Mouse (Mus musculus) left cerebral cortex, postnatal 4 days (tissue): ENCODE data around the gene Chst14. TPM values are rescaled to one million over a fixed set of nuclear protein-coding genes. Genes with fewer than 3 reads are reported as not detected.
A peak's percentile ranks its signal among the peaks of the same experiment; 100 is the strongest.

ENCODE experiments used
- DNase-seq: peaks from one replicate; pipeline ENCODE4 v3.0.0-alpha.2; 2022
- intact Hi-C: fragments of 180-260 bp; cut with DNase I; formaldehyde crosslinking; loops from one replicate; pipeline ENCODE4 v1.15.1; 2025
- total RNA-seq, 2 experiments: library from RNA; stranded (reverse); gene quantifications; 2 replicates each; pipeline ENCODE4 v1.2.3; 2021

The Chst14 gene
- total RNA-seq, 2 experiments from 2014 or later, result 4.0 to 4.3 TPM

DNA sequence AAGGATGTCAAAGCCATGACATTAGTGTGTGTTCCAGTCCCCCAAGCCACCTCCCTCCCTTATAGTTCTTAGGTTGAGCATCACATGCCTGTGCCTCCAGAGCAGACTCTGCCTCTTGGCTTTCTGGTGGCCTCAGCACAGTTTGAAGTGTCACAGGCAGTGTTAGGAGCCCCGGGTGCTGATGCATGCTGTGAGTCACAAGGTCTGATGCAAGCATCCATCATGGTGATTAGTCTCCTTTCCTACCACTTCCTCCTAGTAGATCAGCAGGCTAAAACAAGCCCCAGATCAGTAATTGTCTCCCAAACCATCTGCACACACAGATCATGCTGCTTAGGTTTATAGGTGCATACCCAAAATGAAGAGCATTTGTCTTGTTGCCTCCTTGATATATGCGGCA lies 35.2 kb downstream of the Chst14 start:
- intact Hi-C loops, result no loop called here
- DNase-seq, result no peak

DNA sequence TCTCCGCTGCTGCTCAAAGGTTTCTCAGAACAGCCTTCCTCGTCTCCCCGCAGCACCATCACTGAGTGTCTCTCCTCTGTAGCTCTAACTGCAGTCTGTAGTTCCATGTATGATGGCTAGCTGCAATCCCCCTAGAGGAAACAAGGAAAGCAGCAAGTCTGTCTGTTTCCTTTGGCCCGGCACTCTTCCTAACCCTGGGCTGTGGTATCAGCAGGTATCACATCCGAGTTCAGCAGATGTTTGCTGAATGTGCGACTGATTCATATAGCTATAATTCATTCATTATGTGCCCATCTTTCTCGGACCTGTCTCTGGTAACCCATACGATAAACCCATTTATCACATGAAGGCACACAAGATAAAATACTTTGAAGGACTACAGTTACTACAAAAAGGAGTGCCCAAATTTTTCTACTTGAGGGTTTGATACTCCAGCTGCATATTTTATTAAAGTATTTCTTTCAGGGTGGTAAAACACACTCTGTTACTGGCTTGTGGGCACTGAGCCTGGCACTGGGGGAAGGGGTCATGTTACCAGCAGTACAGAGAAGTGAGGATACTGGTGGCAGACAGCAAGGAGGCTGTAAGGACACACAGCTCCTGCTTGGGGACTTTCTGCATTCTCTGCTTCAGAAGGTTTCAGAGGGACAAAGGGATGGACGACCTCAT lies 36.8 kb downstream of the Chst14 start:
- intact Hi-C loops, result no loop called here
- DNase-seq, result no peak

DNA sequence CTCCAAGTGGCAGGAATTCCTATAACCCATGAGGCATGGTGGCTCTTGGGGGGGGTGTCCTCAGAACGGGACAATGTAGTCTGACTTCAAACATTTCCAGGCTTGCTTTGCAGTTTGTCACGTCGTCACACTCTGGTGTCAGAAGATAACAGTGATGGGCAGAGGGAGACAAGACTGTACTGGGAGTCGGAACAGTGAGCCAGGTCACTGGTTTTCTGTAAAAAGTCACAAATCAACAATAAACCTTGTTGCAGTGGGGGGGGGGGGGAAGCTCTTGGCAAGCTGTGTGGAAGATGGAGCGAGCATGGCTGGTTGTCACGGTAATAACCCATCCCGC lies 37.3 kb downstream of the Chst14 start:
- intact Hi-C loops, result no loop called here

DNA sequence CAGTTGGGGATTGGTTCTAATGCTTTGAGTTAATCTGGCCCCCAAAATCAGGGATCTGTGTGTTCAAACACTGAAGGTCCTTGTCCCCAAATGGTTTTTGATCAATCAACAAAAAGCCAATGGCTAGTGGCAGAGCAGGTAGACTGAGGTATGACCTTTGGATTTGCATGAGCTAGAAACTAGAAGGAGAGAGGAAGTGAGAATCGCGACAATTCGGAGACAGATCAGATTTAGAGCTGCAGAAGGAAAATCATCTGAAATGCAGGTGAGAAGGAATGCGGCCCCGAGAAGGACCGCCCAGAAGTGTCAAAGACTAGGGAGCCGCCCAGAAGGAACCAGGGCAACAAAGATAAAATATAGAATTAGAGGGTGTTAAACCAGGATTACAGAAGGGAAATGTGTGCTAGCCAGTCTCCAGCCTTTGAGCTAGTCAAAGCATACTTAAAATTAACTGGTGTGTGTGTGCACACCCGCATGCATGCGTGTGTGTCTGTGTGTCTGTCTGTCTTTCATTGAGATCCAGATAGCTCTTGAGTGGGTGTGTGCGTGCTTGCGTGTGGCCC lies 43.4 kb downstream of the Chst14 start:
- intact Hi-C loops, result no loop called here
- no peak for DNase-seq

More for the DNA sequence above, 37.3 kb downstream of the Chst14 start:
- DNase-seq, result no peak

DNA sequence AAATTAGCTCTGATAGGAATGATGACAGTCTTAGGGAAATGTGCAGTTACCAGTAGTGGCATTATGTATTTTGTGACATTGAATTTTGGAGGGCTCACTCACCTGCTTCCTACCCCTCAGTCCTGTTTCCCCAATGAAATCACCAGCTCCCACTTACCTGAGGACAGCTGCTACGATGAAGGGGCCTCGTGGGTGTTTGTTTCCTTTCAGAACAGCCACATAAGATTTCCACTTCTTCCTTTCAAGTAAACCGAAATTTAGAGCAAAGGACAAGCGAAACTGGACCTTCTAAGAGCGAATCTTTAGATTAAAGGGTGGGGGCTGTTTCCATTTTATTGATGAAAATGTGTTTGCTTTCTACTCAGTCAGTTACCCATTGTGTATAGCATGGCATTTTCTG lies 45.8 kb downstream of the Chst14 start:
- no peak for DNase-seq
- intact Hi-C loops, result no loop called here

DNA sequence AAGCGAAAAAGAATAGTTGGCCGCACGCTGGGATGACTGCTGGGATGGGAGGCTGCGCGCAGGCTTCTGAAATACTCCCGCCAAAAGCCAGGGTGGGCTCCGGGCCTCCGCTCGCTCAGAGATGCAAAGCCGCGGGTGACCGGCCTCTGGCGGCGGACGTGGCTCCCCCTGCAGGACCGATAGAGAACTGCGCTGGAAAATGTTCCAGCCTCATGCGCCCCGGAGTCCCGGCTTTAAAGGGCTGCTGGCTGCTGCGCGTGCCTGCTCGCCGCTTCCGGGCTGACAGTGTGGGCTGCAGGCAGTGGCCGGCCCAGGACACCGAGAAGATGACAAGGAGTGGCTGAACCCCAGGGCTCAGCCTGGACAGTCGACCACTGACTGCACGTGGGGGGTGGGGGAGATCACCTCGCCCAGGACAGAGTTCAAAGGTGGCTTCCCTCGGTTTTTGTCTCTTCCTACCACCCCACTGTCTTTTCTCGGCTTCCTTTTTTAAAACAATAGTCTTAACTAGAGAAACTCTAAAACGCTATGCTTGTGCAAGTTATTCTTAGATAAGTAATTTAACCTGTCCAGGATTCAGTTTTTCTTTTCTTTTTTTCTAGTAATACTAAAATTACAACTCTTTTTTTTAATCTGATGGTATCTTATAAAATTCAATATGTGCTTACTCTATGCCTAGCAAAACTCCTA lies 46.5 kb downstream of the Chst14 start:
- intact Hi-C loops, result no loop called here

DNA sequence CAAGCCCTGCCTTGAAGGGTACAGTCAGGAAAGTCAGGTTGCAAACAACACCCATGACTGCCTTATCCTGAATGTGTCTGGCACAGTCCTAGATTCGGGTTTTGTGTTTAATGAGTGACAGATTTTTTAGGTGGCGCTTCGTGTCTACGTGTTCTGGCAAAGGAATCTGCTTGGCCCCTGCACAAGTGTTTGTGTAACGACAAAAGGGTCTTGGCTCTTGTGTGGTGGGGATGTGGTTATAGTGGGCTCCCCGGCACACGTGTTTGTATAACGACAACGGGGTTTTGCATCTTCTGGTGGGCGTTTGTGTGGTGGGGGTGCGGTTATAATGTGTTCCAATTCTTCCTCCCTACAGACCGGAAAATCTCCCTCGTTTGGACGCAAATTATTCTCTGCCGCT lies 49.6 kb downstream of the Chst14 start:
- DNase-seq, result no peak
- intact Hi-C loops, result loop anchor here (5.0 kb wide), 1 partner anchor 74 kb away; the partner anchor contains the start of gene Bahd1

More for the DNA sequence above, 46.5 kb downstream of the Chst14 start:
- DNase-seq, result peak; percentile 86

DNA sequence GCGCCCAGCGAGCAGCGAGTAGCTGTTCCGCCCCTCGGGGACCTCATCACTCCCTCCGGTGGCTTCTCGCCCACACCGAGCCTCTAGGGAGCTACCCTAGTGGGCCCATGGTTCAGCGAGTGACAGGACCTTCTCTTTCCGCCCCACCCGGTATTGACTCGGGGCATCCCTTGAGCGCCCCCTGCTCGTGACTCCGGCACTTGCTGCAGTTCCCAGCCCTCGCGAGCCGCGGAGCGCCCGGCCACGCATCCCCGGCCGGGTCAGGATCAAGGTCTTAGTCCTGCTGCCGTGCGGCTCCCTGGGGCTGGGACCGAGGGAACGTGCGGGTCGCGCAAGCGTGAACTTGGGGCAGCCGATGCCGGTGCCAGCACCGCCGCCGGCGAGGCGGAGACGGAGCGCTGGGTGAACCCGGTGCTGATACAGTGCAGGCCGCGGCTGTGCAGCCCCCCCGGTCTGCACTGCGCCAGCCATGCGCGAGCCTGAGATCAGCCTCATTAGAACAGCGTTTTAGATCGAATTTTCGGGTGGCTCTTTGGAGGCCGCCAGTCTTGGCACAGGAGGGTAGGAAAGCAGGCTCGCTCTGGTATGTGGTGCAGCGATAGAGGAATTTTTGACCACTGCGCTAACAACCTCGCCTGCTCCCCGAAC lies 50.1 kb downstream of the Chst14 start:
- intact Hi-C loops, result loop anchor here (5.0 kb wide), 1 partner anchor 74 kb away; the partner anchor contains the start of gene Bahd1
- DNase-seq, result peak; percentile 85

DNA sequence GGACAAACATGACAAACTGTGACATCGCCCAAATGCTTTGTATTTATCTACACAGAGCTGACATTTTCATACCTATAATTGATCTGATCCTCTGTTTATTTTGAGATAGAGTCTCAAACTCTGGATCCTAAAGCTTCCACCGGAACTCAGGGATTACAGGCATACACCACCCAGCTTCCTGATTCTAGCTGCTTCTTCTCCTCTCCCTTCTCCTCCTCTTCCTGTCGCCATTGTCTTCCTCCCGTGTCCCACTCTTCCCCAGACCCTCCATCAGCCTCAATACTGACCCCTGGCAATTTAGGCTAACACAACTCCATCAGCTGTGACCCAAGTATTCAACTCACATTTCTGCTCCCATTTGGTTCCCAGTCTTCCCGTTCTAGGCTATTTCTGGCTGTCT lies 50.6 kb downstream of the Chst14 start:
- intact Hi-C loops, result loop anchor here (5.0 kb wide), 1 partner anchor 75 kb away; the partner anchor contains the start of gene Bahd1
- no peak for DNase-seq

DNA sequence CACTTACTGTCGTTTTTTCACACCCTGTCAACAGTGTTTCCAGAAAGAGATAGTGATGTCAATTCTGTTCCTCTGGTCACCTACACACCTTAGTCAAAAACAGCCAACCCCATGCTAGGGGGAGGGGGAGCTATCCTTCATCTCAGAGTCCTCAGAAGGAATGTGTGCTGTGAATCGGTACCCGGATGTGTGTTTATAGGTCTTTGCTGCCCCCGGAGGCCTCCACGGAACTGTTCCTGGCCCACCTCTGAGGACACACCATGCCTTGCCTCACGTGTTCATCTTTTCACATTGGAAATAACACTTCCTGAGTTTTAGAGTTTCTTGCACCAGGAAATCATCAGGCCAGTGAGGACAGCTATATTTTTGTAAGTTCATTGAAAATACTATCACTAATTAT lies 51.8 kb downstream of the Chst14 start:
- intact Hi-C loops, result loop anchor here (5.0 kb wide), 1 partner anchor 76 kb away; the partner anchor contains the start of gene Bahd1
- DNase-seq, result peak; percentile 22

Other genes with a start within 250 kb of the Chst14 start
- gene Ankrd63, start 222.5 kb upstream of the Chst14 start, total RNA-seq, result 1 to 10 TPM; 2.2 to 2.5 TPM
- gene Plcb2, start 198.1 kb upstream of the Chst14 start, total RNA-seq, result 1 to 10 TPM; 1.8 to 2.1 TPM
- 10 to 100 TPM; 17.8 to 19.7 TPM for gene Inafm2, start 180.7 kb upstream of the Chst14 start, total RNA-seq
- gene Ccdc9b, start 163.8 kb upstream of the Chst14 start, total RNA-seq, result 1 to 10 TPM; 1.8 to 2.1 TPM
- not detected for gene Phgr1, start 153.7 kb upstream of the Chst14 start, total RNA-seq
- 100 to 1,000 TPM; 109 to 128 TPM for gene Disp2, start 146.8 kb upstream of the Chst14 start, total RNA-seq
- 1 to 10 TPM; 7.6 to 8.3 TPM for gene Knstrn, start 112.5 kb upstream of the Chst14 start, total RNA-seq
- 10 to 100 TPM; 50.7 to 57.6 TPM for gene Ivd, start 64.5 kb upstream of the Chst14 start, total RNA-seq
- gene Bahd1, start 26.1 kb upstream of the Chst14 start, total RNA-seq, result 10 to 100 TPM; 32.3 to 35.6 TPM
- gene Ccdc32, start 102.9 kb downstream of the Chst14 start, total RNA-seq, result 10 to 100 TPM; 41.6 to 43.4 TPM
- 1 to 10 TPM; 8.2 to 8.5 TPM for gene Rpusd2, start 108.3 kb downstream of the Chst14 start, total RNA-seq
- 1 to 10 TPM; 3.3 to 3.4 TPM for gene Knl1, start 120.6 kb downstream of the Chst14 start, total RNA-seq
- 1 to 10 TPM; 4.8 to 7.3 TPM for gene Rad51, start 186.3 kb downstream of the Chst14 start, total RNA-seq
- gene Rmdn3, start 230.5 kb downstream of the Chst14 start, total RNA-seq, result 10 to 100 TPM; 38.4 to 44.5 TPM
- gene Gchfr, start 241.3 kb downstream of the Chst14 start, total RNA-seq, result not detected
- gene Gm14137, start 248.0 kb downstream of the Chst14 start, total RNA-seq, result not detected